Mouse (Mus musculus) frontal cortex, postnatal 14 days (tissue): ENCODE results near the gene H2-Ab1.
"Not testable (repeated sequence)": the region's sequence is repeated elsewhere in the genome, so short reads cannot be mapped to it uniquely, and the experiment has no call there.

ENCODE experiments used
- DNase-seq, 2 experiments: peaks; one replicate each; pipeline ENCODE4 v3.0.0; 2022; ENCODE audit warnings: low spot score in 2 of 2

The H2-Ab1 gene

GRCm38 (mm10) chr17:34257594-34258375 is at the start of gene H2-Ab1:
H2-Ab1 (plus strand) TSS chr17:34257689.
- DNase-seq = peak; percentile 71 to 88

GRCm38 (mm10) chr17:34207866-34208265 is 49.6 kb upstream of the H2-Ab1 start:
- DNase-seq = no peak

- no peak for DNase-seq
Measured at GRCm38 (mm10) chr17:34208421-34208820, 49.1 kb upstream of the H2-Ab1 start.

- DNase-seq = no peak
Measured at GRCm38 (mm10) chr17:34209680-34210079, 47.8 kb upstream of the H2-Ab1 start.

GRCm38 (mm10) chr17:34210599-34210998 is 46.9 kb upstream of the H2-Ab1 start:
- no peak for DNase-seq

GRCm38 (mm10) chr17:34211746-34212365 is 45.6 kb upstream of the H2-Ab1 start:
- DNase-seq = no peak

- no peak for DNase-seq
Measured at GRCm38 (mm10) chr17:34213936-34214335, 43.6 kb upstream of the H2-Ab1 start.

- DNase-seq = no peak
Measured at GRCm38 (mm10) chr17:34215176-34215575, 42.3 kb upstream of the H2-Ab1 start.

GRCm38 (mm10) chr17:34217216-34217928 is 40.1 kb upstream of the H2-Ab1 start:
- DNase-seq = no peak

GRCm38 (mm10) chr17:34217986-34218385 is 39.5 kb upstream of the H2-Ab1 start:
- no peak for DNase-seq

- no peak for DNase-seq
Measured at GRCm38 (mm10) chr17:34218675-34219074, 38.8 kb upstream of the H2-Ab1 start.

GRCm38 (mm10) chr17:34219096-34219495 is 38.4 kb upstream of the H2-Ab1 start:
- not testable (repeated sequence) for DNase-seq

- DNase-seq = not testable (repeated sequence)
Measured at GRCm38 (mm10) chr17:34219801-34220200, 37.7 kb upstream of the H2-Ab1 start.

GRCm38 (mm10) chr17:34220401-34220800 is 37.1 kb upstream of the H2-Ab1 start:
- not testable (repeated sequence) for DNase-seq

GRCm38 (mm10) chr17:34224816-34225215 is 32.7 kb upstream of the H2-Ab1 start:
- no peak for DNase-seq

GRCm38 (mm10) chr17:34225426-34225825 is 32.1 kb upstream of the H2-Ab1 start:
- DNase-seq = no peak

- DNase-seq = not testable (repeated sequence)
Measured at GRCm38 (mm10) chr17:34225911-34226310, 31.6 kb upstream of the H2-Ab1 start.

GRCm38 (mm10) chr17:34230971-34231370 is 26.5 kb upstream of the H2-Ab1 start:
- peak in 1 of 2 experiments; percentile 17 for DNase-seq

- DNase-seq = not testable (repeated sequence)
Measured at GRCm38 (mm10) chr17:34232021-34232420, 25.5 kb upstream of the H2-Ab1 start.

- DNase-seq = peak; percentile 36 to 65
Measured at GRCm38 (mm10) chr17:34234926-34235325, 22.6 kb upstream of the H2-Ab1 start.

GRCm38 (mm10) chr17:34236691-34237090 is 20.8 kb upstream of the H2-Ab1 start:
- DNase-seq = no peak

- no peak for DNase-seq
Measured at GRCm38 (mm10) chr17:34237741-34238140, 19.7 kb upstream of the H2-Ab1 start.
